Mouse (Mus musculus): Measurements from ENCODE around the gene Ankrd33b.

- TF ChIP-seq POLR2A (IDR thresholded peaks at IDR 0.05; ENCODE audit: low read depth, low read length) = no peak
- no peak for TF ChIP-seq CTCF (IDR thresholded peaks at IDR 0.05; ENCODE audit: borderline replicate concordance, insufficient read depth, low read length)
Measured at GRCm38 (mm10) chr15:31397379-31397778, 29.9 kb upstream of the Ankrd33b start.

Data from embryonic fibroblast, embryonic 13.5 days (primary cell).